Mouse (Mus musculus): Measurements from ENCODE around the gene Ruvbl2.
"Not testable (repeated sequence)": the region's sequence is repeated elsewhere in the genome, so short reads cannot be mapped to it uniquely, and the experiment has no call there.

Gene Ruvbl2

GRCm38 (mm10) chr7:45396787-45397186 lies 41.1 kb downstream of the Ruvbl2 start:
- DNase-seq (ENCODE audit: low spot score): no peak

GRCm38 (mm10) chr7:45396337-45396775 lies 41.5 kb downstream of the Ruvbl2 start:
- DNase-seq (ENCODE audit: low spot score): not testable (repeated sequence)

- peak; percentile 100 for DNase-seq (ENCODE audit: low spot score)
Measured at GRCm38 (mm10) chr7:45395578-45396336, 42.1 kb downstream of the Ruvbl2 start, which contains the start of gene Snrnp70. Snrnp70 (minus strand) TSS chr7:45395742.

- DNase-seq (ENCODE audit: low spot score): no peak
Measured at GRCm38 (mm10) chr7:45395129-45395541, 42.8 kb downstream of the Ruvbl2 start.

- DNase-seq (ENCODE audit: low spot score): no peak
Measured at GRCm38 (mm10) chr7:45386077-45386476, 51.8 kb downstream of the Ruvbl2 start.

- DNase-seq (ENCODE audit: low spot score): no peak
Measured at GRCm38 (mm10) chr7:45376057-45376456, 61.8 kb downstream of the Ruvbl2 start.

- DNase-seq (ENCODE audit: low spot score): no peak
Measured at GRCm38 (mm10) chr7:45374620-45375019, 63.3 kb downstream of the Ruvbl2 start.

- no peak for DNase-seq (ENCODE audit: low spot score)
Measured at GRCm38 (mm10) chr7:45372371-45372770, 65.5 kb downstream of the Ruvbl2 start.

Data from urinary bladder, postnatal 25 days (tissue).